Mouse (Mus musculus) cerebellum, adult 18-20 months (tissue): ENCODE measurements around the gene Insl6.

Source experiments
- DNase-seq, 2 experiments: peaks; one replicate each; pipeline ENCODE4 v3.0.0; 2021

Gene Insl6

DNA sequence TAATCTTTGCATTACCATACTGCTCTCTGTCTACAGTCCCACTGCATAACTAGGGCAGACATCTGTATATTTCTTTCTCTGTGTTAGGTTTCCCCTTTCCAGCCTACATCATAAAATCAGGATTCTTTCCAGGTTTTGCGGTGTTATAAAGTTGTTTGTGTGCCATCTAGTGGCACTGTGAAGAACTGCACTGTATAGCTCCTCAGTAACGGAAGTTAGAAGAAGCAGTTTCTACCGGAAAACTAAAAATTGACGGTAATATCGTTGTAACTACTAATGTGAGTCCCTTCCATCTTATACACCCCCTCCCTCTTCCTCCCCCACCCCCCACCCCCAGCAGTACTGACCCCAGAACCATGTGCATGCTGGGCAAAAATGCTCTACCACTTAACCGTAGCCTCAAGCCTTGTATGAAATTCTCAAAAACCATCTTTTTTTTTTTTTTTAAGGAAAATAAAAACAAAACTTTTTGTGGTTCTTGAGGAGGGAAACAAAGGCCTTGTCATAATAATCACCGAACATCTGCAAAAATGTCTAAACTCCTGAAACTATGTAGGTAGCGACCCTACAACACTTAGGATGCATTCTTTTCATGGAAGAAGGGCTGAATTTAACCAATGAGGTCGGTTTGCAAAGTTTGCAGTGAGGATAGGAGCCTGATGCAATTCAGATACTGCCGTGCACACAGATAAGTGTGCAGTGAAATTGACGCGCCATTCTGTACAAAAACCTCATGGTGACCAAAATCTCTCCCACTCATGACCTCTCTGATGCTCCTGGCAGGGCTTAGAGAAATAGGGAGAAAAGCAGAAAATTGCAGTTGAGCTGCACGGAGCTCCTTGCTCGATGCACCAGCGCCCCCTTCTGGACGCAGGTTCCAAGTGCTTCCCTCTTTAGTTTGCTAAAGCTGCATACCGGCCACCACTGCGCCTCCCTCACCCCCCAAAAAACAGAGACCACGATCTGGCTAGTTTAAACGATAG is 30.0 kb upstream of the Insl6 start:
- peak; percentile 88 to 92 for DNase-seq

DNA sequence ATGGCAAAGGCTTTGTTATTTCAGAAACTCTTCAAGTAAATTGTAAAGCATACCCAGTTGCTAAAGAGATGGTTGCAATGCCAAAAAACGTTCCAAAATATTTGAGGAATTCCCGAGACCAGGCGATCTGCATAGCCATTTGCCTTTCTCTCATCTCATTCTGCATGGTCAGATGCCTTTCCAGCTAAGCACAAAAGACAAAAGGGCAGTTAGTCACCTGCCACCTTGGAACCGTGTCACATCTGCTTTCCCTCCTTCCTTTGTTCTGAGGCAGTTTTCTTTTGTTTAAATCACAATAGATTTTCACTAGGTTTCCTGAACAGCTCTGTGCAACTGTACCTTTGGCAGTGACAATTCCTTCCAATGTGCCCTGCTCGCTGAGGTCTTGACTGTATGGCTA is 25.8 kb upstream of the Insl6 start:
- DNase-seq: no peak

DNA sequence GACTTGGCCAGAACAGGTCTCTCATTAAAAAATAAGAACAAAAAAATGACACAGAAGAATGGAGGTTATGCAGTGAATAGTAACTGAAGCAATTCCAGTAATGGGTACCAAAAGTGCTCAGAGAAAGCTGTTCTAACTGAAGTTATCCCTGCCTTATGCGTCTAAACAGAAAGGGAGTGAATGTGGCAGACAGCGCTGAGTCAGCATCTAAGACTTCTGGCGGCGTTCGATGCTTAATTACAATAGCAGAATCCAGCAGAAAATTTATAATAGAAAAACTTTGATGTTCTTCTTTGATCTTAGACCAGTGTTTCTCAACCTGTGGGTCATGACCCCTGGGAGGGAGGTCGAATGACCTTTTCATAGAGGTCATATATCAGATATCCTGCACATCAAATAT is 20.5 kb upstream of the Insl6 start:
- no peak for DNase-seq

DNA sequence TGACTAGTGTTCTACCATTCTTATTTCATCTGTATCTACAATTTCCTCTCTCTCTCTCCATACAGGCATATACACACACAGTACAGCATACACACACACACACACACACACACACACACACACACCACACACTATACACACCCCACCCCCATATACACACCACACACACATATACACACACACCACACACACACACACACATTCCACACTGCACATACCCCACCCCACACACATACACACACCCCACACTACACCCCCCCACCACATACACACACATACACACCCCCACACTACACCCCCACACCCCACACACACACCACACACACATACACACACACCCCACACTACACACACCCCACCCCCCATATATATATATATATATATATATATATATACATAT is 19.7 kb upstream of the Insl6 start:
- DNase-seq: no peak

DNA sequence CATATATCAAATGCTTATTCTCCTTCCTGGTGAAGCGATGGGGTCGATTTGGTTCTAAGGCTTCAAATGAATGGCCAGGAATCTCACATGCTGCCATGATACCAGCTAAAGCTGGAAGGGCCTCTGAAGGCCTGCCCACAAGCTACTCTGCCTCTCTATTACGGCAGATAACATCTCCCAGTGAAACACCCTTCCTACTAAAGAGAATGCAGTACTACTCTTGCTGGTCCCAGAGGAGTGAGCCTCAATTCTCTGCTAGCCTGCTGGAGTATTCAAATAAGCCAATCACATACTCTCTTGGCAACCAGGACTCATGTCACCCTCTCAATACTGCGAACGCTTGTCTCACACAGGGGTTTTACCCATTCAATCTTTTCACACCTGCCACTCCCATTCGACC is 17.1 kb upstream of the Insl6 start:
- no peak for DNase-seq

DNA sequence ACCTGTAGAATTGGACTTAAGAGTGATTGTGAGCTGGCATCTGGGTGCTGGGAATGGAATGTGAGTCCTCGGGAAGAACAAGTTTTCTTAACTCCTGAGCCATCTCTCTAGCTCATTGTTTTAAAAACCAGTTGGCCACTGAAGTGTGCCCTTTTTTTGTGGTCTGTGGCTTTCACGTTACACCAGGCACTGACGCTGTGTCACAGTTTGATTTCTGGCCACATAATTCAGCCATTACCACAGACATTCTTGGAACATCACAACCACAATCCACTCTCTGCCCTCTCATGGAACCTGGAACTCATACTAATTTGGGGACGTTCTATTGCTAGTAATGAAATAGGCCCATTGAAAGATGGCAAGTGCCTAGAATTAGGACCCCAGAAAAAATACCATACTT is 15.9 kb upstream of the Insl6 start:
- no peak for DNase-seq

DNA sequence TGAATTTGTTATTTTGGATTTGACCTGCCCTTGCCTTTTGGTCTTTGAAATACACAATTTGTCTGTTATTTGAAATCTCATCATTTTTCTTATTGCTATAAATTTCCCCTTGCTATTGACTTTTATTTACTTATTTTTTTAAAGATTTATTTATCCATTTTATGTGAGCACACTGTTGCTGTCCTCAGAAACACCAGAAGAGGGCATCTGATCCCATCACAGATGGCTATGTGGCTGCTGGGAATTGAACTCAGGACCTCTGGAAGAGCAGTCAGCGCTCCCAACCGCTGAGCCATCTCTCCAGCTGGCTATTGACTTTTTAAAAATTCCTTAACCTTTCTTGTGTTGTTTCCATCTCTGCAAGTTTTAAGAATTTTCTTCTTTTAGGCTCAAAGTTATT is 11.5 kb upstream of the Insl6 start:
- DNase-seq: no peak

DNA sequence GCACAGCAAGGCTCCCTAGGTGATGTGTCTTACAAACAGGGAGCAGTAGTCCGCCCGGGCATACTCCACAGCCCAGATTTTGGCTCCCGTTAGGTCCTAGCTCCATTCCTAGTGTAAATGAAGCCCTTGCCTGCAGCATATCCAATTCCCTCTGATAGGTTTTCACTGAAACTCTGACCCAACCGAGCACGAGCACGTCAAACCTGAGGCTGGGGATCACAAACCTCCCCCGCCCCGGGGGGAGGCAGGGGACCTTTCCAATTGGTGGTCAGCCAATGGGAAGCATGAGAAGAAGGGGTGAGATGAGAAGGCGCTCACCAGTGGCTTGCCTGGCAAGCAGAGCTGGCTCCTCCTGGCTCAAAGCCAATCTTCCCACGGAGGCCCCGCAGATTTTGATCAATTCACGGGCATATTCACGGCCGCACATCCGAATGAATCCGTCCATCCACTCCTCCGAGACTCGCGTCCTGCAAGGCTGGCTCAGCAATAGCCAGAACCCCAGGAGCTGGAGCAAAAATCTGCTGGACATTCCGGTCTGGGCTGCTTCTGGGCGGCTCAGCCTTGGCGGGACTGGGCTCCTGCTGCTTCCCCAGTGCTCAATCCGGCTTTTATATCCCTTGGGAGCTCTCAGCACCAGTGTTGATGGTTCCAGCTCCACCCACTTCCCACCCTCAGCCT is 9.1 kb upstream of the Insl6 start, which contains the start of gene Rln1:
Gene Rln1 (minus strand): TSS at position 603 of the 678 bp plus-strand sequence.
- DNase-seq: peak; percentile 15 to 49

DNA sequence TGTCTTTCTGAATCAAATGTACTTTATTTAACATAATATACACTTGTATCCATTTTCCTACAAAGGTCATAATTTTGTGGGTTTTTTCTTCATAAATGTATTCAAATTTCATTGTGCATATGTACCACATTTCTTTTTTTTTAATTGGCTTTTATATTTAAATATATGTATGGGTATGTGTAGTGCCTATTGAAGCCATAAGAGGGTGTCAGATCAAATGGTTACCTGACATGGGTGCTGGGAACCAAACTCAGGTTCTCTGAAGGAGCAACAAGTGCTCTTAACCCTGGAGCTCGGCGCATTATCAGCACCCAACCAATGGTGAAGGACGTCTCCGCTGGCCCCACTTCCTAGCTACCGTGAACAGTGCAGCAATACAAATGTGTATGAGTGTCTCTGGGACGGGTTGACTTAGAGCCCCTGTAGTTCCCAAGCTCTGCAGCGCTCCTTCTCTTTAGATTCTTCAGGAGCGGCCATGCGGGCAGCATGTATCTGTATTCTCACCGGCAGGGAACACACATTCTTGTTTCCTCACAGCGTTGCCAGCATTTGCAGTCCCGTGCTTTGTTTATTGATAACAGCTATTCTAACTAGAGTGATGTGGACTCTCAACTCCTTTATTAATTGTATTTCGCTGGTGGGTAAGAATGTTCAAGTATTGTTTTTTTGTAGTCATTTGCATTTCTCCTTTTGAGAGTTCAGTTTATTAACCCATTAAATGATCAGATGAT is 1.8 kb upstream of the Insl6 start:
- no peak for DNase-seq

DNA sequence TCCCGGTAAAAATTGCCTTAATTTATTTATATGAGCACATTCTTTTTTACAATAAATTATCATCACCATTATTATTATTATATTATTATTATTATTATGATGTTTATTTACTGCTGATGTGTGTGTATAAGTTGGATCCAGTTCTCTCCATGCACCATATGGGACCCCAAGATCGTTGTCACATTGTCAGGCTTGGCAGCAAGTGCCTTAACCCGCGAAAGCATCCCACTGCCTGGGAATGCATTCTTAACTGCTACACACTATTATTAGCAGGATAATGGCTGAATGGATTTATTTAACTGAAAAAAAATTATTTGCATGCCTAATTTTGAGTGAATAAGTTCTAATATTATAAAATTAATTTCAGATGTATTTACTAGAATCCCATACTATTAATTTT is 1.2 kb upstream of the Insl6 start:
- DNase-seq: no peak

DNA sequence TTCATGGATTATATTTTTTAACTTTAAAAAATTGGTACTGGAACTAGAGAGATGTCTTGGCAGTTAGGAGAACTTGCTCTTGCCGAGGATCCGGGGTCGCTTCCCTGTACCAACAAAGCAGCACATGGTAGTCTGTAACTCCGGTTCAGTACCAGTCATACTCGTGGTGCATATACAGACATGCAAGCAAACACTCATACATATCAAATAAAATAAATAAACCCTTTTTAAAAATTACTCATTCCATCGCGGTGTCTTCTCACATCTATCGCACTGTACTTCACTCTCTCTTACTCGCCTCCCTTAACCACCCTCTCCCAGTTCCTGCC is 660 bp upstream of the Insl6 start:
- no peak for DNase-seq

DNA sequence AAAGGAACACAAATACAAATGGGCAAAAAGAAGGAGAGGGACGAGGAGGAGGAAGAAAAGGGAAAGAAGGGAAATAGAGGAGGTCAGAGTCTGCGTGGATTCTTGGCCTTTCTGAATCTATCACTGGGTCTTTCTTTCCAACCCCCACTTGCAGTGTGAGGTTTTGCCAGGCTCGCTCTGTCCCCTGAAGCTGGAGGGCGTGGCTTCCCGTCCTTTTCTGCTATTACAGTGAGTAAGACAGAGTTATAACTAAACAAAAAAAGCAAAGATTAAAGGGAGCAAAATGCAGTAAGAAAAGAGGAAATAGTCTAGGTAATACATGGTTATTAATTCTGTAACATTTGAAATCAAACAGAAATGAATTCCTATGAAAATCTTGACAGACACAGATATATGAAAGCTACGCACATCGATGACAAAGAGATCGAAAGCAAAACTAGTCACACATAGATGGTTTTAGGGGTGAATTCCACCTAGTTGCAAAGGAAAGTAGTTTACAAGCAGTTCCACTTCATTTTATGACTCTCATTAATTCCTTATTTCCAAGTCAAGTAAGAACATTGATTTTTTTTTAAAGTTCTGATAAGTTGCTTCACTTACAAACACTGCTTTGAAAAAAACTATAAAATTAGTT is 1.6 kb downstream of the Insl6 start:
- DNase-seq: no peak

DNA sequence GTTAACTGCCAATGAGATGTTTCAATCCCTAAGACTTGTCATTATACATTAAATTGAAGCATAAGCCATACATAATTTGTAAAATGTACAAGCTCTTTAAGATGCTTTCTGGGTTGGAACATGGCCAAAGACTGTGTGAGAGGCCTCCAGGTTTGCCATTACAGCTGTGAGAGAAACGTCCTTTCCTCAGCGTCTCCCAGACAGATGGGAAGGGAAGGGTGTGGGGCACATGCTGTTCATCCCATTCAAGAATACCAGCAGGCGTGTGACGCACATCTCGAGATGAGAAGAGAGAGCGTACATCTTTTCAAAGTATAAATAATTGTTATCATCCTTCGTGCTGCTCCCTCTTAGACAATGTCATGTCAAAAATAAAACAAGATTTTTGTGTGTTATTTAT is 12.5 kb downstream of the Insl6 start:
- DNase-seq: no peak

DNA sequence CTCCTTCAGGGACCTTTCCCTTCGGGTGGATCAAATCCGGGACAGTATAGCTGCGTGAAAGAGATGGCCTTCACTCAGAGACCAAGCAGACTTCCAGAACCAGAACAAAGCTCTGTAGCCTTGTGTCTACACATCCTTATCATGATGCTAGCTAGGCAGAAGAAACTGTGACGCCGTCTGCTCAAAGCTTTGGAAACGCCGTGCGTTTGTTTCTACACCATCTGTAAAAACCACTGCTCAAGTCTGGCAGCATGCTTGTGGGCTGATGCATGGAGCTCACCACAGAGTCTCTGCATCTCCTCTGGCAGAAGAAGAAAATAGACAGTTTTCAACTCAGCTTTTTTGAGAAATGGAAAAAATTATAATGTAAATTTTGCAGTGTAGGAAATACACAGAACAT is 13.4 kb downstream of the Insl6 start:
- no peak for DNase-seq

DNA sequence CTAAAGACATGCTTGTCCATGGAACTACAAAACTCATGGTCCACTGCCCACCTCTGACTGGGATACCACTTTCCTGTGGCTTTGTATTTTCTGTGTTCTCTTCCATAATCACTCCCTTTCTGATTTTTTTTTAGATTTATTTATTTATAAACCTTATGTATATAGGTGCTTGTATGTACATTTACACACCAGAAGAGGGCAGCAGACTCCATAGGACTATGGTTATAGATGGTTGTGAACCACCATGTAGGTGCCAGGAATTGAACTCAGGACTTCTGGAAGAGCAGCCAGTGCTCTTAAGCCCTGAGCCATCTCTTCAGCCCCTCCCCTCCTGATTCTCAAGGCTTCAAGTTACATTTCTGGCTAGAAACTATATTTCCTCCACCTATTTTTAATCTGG is 16.3 kb downstream of the Insl6 start:
- no peak for DNase-seq

DNA sequence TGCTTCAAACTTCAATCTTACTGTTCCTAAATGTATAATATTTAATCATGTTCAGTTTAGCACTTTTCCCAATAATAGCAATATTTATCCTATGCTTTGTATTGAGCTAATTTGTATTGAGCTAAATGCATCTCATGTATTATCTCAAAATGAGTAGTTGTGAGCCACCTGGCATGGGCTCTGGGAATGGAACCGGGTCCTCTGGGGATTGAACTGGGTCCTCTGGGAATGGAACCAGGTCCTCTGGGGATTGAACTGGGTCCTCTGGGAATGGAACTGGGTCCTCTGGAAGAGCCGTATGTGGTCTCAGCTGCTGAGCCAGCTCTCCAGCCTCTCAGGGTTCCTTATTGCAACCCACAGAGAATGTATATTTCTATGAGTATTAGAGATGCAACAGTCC is 23.0 kb downstream of the Insl6 start:
- no peak for DNase-seq

DNA sequence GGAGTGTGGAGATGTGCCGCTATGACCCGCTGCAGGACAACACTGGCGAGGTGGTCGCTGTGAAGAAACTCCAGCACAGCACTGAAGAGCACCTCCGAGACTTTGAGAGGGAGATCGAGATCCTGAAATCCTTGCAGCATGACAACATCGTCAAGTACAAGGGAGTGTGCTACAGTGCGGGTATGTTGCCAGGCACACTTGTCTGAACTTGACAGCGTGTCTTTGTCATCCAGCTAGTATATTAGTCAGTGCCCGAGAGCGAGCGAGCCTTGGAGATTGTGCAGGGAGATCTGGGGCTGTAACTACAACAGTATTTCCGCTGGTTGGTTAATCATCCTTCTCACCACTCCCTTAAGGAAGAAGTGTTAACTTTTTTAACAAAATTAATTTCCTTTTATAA is 24.2 kb downstream of the Insl6 start:
- DNase-seq: no peak

DNA sequence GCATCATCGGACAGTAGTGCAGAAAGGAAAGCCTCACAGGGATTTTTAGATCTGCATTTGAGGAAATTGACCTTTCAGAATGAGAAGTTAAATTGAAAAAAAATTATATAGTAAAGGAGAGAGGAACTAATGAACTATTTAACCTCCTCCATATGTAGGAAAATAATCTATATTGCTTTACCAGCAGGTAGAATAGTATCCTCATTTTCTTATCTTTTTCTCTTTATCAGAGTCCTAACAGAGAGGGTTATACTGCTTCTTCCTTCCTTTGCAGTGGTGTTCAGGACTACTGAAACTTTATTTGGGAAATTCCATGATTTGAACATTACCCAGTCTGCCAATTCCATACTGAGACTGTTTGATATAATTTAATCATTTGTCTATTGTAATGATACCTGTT is 27.8 kb downstream of the Insl6 start:
- no peak for DNase-seq

DNA sequence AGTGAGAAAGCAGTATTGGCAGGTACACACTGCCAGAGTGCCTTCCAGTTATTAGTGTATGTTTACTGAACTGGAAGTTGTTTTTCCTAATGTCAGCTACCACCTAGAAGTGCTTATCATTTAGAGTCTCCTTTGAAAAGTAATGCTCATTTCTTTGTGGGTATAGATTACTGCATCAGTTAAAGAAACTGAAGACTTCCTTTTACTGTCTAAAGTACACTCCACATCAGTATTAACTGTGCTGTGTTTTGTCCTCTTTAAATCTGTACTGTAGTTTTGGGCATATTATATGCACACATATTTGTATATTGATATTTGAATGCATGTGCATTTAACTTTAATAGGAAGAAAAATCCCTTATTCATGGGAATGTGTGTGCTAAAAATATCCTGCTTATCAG is 29.0 kb downstream of the Insl6 start:
- DNase-seq: no peak

DNA sequence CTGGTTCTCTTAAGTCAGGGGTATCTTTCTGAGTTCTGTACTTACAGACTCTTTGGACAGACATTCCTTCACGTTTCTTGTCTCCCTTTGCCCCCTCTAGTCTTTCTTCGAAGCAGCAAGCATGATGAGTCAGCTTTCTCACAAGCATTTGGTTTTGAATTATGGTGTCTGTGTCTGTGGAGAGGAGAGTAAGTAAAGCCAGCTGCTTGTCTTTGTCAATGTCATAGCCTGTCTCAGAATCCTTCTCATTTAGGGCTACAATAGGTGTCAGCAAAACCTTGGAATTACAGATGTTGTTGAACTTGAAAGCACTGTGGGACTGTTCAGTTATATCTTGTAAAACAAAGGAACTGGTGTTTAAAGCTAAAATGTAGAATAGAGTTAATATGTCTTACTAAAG is 30.4 kb downstream of the Insl6 start:
- DNase-seq: no peak

DNA sequence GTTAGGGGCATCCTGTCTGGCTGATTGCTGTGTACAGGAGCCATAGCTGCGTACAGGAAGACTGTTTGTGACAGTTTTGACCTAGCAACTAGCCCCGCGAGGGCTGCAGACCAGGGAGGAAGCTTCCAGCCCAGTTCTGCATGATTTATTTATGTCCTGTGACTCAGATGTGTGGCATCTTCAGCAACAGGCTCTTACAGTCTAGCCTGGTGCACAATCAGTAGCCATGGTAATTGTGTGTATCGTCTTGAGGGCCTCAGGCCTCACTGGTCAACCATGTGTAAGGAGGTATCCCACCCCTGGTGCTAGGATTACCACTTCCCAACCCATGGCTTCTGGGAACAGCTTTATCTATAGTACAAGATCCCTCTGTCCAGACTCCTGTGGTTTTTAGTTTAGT is 32.6 kb downstream of the Insl6 start:
- DNase-seq: no peak

DNA sequence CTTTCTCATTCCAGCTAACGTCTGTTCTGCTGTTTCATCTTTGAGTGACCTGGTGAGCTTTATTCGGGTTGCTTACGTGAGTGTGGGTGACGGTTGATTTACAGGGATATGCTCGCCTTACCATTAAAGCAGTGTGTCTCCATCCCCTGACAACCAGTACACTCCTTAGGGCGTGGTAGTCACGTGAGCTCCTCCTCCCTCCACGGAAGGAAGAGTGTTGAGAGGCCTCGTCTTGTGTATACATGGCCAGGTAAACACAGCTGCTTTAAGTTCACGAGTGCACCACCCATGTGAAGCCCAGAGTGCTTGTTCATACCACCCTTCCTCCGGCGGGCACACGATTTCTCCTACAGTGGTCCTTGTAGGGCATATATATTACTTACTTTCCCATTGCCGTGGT is 33.6 kb downstream of the Insl6 start:
- no peak for DNase-seq

DNA sequence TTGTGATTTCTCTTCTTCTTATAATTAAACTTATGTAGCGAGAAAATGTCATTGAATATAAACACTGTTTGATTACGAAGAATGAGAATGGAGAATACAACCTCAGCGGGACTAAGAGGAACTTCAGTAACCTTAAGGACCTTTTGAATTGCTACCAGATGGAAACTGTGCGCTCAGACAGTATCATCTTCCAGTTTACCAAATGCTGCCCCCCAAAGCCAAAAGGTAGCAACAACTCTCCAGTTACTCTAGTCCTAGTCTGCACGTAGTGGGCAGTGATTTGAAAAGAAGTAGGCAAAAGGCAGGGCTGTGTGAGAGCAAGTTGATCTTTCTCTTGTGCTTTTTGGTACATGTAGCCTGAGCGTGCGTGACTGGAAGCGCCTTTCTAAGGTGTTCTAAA is 37.3 kb downstream of the Insl6 start:
- no peak for DNase-seq
